Comparison of ENCODE assay signal across 9 mouse cellular contexts in the genomic region with DNA sequence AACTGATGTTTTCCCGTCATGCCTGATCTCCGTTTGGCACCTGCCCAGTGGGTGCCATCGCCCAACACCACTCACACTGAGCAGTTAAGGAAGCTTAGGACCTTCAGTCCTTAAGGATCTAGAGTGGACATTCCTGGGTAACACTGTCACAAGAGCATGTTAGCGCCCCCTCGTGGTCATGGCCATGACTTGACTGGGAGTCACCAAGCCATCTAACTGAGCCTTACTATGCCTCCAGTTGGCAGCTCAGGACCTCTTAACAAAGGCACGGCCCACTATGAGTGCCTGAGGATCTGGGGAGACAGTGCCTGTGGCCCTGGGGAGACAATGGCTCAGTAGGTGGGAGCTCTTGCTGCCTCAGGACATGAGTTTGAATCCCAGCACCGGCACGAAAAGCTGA.
A peak's percentile ranks its signal among the peaks of the same experiment; 100 is the strongest.
DNase-seq lines count a peak whose midpoint lies in the region; ATAC-seq and TF ChIP-seq lines count a peak whose summit lies in the region.
"Had no signal": no experiment of that assay in that cellular context is flagged by ENCODE, and none has a peak within 500 bp of the region (broad histone marks: within the 10 kb centered on the region; RNA-seq: fewer than 3 reads in every experiment).

No protein-coding gene starts in this region.

- H3K9me3 ChIP-seq in kidney, postnatal 0 days (replicated peaks; ENCODE audit: low read length): no peaks in the 10 kb centered on the region
- no peaks in the 10 kb centered on the region for H3K9me3 ChIP-seq in kidney, embryonic 16.5 days (ENCODE audit: low read length)
- H3K9me3 ChIP-seq in E14TG2a.4 (ENCODE audit: low read length): no peaks in the 10 kb centered on the region
- H3K9me3 ChIP-seq: embryonic facial prominence, embryonic 13.5 days had no signal

- peak; percentile 30 for DNase-seq in kidney, postnatal 0 days (ENCODE audit: low spot score)
- peak; percentile 59 for DNase-seq in ZHBTc4 (ENCODE audit: low read depth, low spot score)
- DNase-seq in embryo, embryonic 11 days: peak; percentile 42
- peak; percentile 33 for DNase-seq in lung, postnatal 10 days
- DNase-seq in natural killer cell, adult 2 months (ENCODE audit: low spot score in 2 of 2): no peak

- H3K9ac ChIP-seq in kidney, postnatal 0 days (ENCODE audit: low read depth, low read length): no peak overlapping the region
- H3K9ac ChIP-seq in kidney, embryonic 16.5 days (replicated peaks; ENCODE audit: low read length): no peak overlapping the region
- H3K9ac ChIP-seq: embryonic facial prominence, embryonic 13.5 days had no signal

- no peaks in the 10 kb centered on the region for H3K36me3 ChIP-seq in kidney, postnatal 0 days (ENCODE audit: insufficient read depth, low read length)
- H3K36me3 ChIP-seq in kidney, embryonic 16.5 days (ENCODE audit: insufficient read depth, low read length): no peaks in the 10 kb centered on the region
- H3K36me3 ChIP-seq in E14TG2a.4 (ENCODE audit: insufficient read depth, low read length): no peaks in the 10 kb centered on the region
- H3K36me3 ChIP-seq: embryonic facial prominence, embryonic 13.5 days had no signal

- no peaks in the 10 kb centered on the region for H3K4me1 ChIP-seq in kidney, postnatal 0 days (replicated peaks; ENCODE audit: insufficient read depth, low read length)
- no peaks in the 10 kb centered on the region for H3K4me1 ChIP-seq in kidney, embryonic 16.5 days (ENCODE audit: insufficient read depth, low read length)
- H3K4me1 ChIP-seq in E14TG2a.4 (replicated peaks; ENCODE audit: low read depth, low read length): no peaks in the 10 kb centered on the region
- H3K4me1 ChIP-seq: embryonic facial prominence, embryonic 13.5 days had no signal

- ATAC-seq in kidney, postnatal 0 days (replicated peaks; ENCODE audit: low FRiP score, low read depth): no peak
- no peak for ATAC-seq in kidney, embryonic 16.5 days (ENCODE audit: low FRiP score, low TSS enrichment)
- ATAC-seq in megakaryocyte progenitor cell, adult 5-6 weeks (replicated peaks; ENCODE audit: poor library complexity): no peak

- no peaks in the 10 kb centered on the region for H3K27me3 ChIP-seq in kidney, postnatal 0 days (ENCODE audit: insufficient read depth, low read length)
- H3K27me3 ChIP-seq in kidney, embryonic 16.5 days (ENCODE audit: insufficient read depth, low read length): no peaks in the 10 kb centered on the region
- H3K27me3 ChIP-seq in E14TG2a.4 (ENCODE audit: insufficient read depth, low read length): no peaks in the 10 kb centered on the region
- H3K27me3 ChIP-seq: embryonic facial prominence, embryonic 13.5 days had no signal

- WGBS in kidney, postnatal 0 days: 62% methylated on average over 8 of the region's 8 CpGs
- WGBS in kidney, embryonic 16.5 days: 64% methylated on average over 8 of the region's 8 CpGs

- H3K4me2 ChIP-seq in kidney, postnatal 0 days (ENCODE audit: low read length): no peak overlapping the region
- no peak overlapping the region for H3K4me2 ChIP-seq in kidney, embryonic 16.5 days (replicated peaks; ENCODE audit: low read depth, low read length)
- H3K4me2 ChIP-seq: embryonic facial prominence, embryonic 13.5 days had no signal

- peak; percentile 60 for TF ChIP-seq CTCF in kidney, postnatal 0 days (IDR thresholded peaks at IDR 0.05; ENCODE audit: low read depth)
- peak; percentile 61 for TF ChIP-seq CTCF in E14TG2a.4 (conservative IDR thresholded peaks at IDR 0.05; ENCODE audit: low read length)

- H3K27ac ChIP-seq in kidney, postnatal 0 days: no peak overlapping the region
- H3K27ac ChIP-seq in kidney, embryonic 16.5 days (ENCODE audit: low read length): no peak overlapping the region
- H3K27ac ChIP-seq: embryonic facial prominence, embryonic 13.5 days had no signal

- H3K4me3 ChIP-seq in kidney, postnatal 0 days (replicated peaks; ENCODE audit: low read depth, low read length): no peak overlapping the region
- no peak overlapping the region for H3K4me3 ChIP-seq in kidney, embryonic 16.5 days (ENCODE audit: low read length)
- H3K4me3 ChIP-seq in E14TG2a.4 (replicated peaks; ENCODE audit: low read length): no peak overlapping the region
- H3K4me3 ChIP-seq: embryonic facial prominence, embryonic 13.5 days had no signal

Comparison
In these comparisons a context has a peak if more than half of its experiments do, and no peak if none do; other contexts are left out.
1. DNase-seq: peak in kidney, postnatal 0 days (single experiment), ZHBTc4 (single experiment), embryo, embryonic 11 days (single experiment) and lung, postnatal 10 days (single experiment); none in natural killer cell, adult 2 months (0 of 2).